Mouse (Mus musculus) liver, adult 10 weeks (tissue): Measurements from ENCODE around the gene Zdhhc24. TPM values are rescaled to one million over a fixed set of nuclear protein-coding genes. Genes with fewer than 3 reads are reported as not detected.

Experiments used
- polyA plus RNA-seq: library from polyadenylated mRNA; stranded (reverse); fragments of 350-450 nt; fragmentation: Illumina TruSeq; extraction: RNeasy Lipid Tissue Mini Kit (QIAGEN cat#74804); gene quantifications from one replicate; pipeline ENCODE4 v1.2.3, GENCODE M21; 2014; ENCODE audit warnings: low read depth, low replicate concordance

The Zdhhc24 gene
- polyA plus RNA-seq, result 3.2 TPM

DNA sequence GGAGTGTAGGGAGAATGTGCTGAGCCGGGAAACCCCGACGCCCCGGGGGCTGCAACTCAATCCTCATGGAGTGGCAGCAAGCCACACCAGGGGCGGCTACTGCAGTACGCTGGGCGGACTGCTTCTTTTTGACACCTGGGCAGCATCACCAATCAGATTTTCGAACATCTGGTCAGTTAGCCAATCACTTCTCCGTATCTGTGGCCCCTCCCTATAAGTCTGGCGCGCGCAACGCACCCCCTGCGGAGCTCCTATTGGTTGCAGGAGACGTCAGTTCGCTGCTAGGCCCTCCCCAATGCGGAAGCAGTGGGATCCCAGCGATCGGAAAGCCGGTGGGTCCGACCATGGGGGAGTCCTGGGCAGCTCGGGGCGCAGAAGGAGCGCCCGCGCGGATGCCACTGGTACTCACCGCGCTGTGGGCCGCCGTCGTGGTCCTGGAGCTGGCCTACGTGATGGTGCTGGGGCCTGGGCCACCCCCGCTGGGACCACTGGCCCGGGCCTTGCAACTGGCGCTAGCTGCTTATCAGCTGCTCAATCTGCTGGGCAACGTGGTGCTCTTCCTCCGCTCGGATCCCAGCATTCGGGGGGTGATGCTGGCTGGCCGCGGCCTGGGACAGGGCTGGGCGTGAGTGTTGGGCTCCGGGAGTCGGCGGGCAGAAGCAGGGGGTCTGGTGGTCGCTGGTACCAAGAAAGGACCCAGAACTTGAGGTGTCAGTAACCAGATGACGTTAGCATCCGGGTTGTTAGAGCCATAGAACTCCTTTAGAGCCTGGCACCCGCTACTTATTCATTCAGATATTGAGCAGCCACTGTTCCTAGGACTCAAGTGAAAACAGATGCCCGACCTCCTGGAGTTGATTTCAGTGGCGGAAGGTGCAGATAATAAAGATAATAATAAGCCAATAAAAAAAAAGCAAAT is at the start of gene Zdhhc24:
Gene Zdhhc24, plus strand, starts transcription at position 264 of the 919 bp plus-strand sequence.

DNA sequence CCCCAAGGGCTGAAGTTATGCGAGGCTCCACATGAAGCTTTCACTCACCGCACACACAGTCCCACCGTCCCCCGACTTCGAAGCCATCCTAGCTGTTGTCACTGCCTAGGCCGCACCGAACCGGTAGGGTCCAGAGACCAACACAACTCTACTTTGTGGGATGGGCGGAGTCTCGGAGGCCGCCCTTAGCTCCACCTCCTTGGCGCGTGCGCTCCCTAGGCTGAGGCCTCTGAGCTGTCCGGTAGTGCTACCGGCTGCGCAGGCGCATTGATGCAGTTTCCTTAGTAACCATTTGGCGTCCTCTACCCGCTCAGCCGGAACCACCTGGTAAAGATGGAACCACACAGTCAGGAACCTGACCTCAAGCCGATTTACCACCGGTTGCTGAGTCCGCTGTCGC is 39.3 kb upstream of the Zdhhc24 start, which contains the start of the genes Ccs and Ccdc87:
Gene Ccs, minus strand, starts transcription at position 184 of the 400 bp plus-strand sequence.
Gene Ccdc87, plus strand, starts transcription at position 218 of the 400 bp plus-strand sequence.

DNA sequence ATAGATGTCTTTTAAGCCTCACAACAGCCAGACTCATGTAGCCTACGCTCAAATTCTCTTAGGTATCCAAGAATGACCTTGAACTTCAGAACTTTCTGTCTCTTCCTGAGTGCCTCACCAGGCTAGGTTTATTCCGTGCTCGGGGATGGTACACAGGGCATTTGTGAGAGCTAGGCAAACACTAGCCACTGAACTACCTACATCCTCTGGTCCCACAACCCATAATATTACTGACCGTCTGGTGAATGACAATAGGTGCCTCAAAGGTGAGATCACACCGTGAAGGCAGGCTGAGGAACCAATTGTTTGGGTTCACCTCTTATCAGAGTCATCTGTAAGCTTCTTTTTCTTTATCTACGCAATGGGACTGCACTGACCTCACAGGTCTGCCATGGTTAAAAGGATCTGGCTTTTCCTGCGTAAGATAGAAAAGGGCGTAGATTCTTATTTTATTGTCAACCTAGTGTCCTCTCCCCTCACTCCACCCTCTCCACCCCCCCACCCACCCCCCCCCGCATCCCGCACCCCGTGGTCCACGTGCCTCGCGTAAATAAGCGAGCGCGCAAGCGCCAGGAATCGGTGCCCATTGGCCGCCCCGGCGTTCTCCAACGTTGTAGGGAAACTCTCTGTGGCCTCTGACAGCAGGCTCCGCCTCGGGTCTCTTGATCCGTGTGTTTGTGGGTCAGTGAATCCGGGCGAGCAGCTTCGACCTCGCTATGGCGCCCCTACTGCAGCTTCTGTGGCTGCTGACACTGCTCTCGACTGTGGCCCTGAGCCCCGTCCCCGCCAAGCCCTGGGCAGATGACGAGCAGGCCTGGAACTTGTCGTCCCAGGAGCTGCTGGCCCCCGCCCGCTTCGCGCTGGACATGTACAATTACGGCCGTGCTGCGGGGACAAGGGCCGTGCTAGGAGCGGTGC is 23.7 kb upstream of the Zdhhc24 start, which contains the start of gene Ctsf:
Gene Ctsf, plus strand, starts transcription at position 579 of the 918 bp plus-strand sequence.

DNA sequence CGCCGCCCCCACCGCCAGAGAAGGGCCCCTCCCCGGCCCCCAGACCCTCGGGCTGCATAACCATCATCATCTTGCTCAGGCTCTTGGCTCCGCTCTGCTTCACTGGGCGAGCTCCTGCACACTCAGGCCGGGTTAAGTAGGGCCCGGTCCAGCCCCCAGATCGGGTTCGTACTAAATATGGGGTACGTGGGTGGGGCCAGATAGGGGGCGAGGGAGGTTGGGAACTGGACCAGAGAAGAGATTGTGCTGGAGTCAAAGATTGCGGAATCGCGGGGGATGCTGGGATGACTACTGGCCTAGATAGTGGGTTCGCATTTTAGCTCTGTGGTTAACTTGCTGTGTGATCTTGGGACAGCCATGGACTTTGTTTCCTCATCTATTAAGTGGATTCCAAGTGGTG is 683 bp upstream of the Zdhhc24 start, which contains the start of gene Actn3:
Gene Actn3, minus strand, starts transcription at position 125 of the 400 bp plus-strand sequence.

GRCm38 (mm10) chr19:4905979-4906794 is 27.7 kb downstream of the Zdhhc24 start, which contains the start of gene Bbs1:
Gene Bbs1 (minus strand): TSS chr19:4906628.

DNA sequence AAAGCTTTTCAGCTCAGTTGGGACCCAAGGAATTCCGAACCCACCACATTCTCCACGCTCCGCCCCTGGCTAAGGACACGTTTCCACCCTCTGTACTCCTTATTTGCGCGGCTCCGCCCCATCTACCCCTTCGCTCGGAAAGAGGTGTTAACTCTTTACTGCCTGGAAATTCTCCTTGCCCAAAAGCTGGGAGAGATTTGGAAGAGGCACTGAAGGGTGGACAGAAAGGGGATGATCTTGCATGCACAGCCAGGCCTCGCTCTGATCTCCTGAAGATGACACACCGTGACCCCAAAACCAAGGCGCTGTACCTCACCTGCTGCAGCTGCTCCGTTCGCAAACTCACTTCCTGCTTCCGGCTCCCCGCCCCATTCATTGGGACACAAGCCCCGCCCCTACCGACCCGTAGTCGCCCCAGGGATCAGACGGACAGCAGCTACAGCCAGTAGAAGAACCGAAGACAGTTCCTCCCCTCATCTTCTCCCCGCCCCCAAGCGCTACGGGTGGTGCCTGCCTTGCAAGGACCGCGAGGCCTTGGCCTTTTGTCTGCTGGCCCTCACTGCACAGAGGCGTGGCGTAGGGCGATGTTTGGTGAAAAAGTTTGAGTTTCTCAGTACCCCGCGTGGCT is 49.5 kb downstream of the Zdhhc24 start, which contains the start of gene Dpp3:
Gene Dpp3, minus strand, starts transcription at position 384 of the 628 bp plus-strand sequence.

Other genes with a start within 250 kb of the Zdhhc24 start
- 0.19 TPM for gene Gm960, start 180.0 kb upstream of the Zdhhc24 start, polyA plus RNA-seq
- 2.0 TPM for gene Sptbn2, start 167.5 kb upstream of the Zdhhc24 start, polyA plus RNA-seq
- gene Rbm4b, start 122.2 kb upstream of the Zdhhc24 start, polyA plus RNA-seq, result 11.6 TPM
- gene Rbm4, start 84.8 kb upstream of the Zdhhc24 start, polyA plus RNA-seq, result 5.6 TPM
- 14.7 TPM for gene Gm21992, start 67.1 kb upstream of the Zdhhc24 start, polyA plus RNA-seq
- 1.9 TPM for gene Rbm14, start 67.0 kb upstream of the Zdhhc24 start, polyA plus RNA-seq
- 17.2 TPM for gene Ccs, start 39.3 kb upstream of the Zdhhc24 start, polyA plus RNA-seq
- gene Ccdc87, start 39.3 kb upstream of the Zdhhc24 start, polyA plus RNA-seq, result not detected
- gene Ctsf, start 23.5 kb upstream of the Zdhhc24 start, polyA plus RNA-seq, result 13.0 TPM
- gene Actn3, start 759 bp upstream of the Zdhhc24 start, polyA plus RNA-seq, result not detected
- gene Bbs1, start 28.0 kb downstream of the Zdhhc24 start, polyA plus RNA-seq, result 0.45 TPM
- 4.6 TPM for gene Dpp3, start 49.6 kb downstream of the Zdhhc24 start, polyA plus RNA-seq
- 0.42 TPM for gene Peli3, start 64.5 kb downstream of the Zdhhc24 start, polyA plus RNA-seq
- 22.6 TPM for gene Mrpl11, start 83.5 kb downstream of the Zdhhc24 start, polyA plus RNA-seq
- not detected for gene Npas4, start 111.6 kb downstream of the Zdhhc24 start, polyA plus RNA-seq
- gene Slc29a2, start 145.2 kb downstream of the Zdhhc24 start, polyA plus RNA-seq, result not detected
- gene B4gat1, start 160.2 kb downstream of the Zdhhc24 start, polyA plus RNA-seq, result 9.5 TPM
- gene AC124502.3, start 160.2 kb downstream of the Zdhhc24 start, polyA plus RNA-seq, result 0.69 TPM
- 1.6 TPM for gene Brms1, start 162.7 kb downstream of the Zdhhc24 start, polyA plus RNA-seq
- not detected for gene Rin1, start 171.8 kb downstream of the Zdhhc24 start, polyA plus RNA-seq
- not detected for gene Cd248, start 189.4 kb downstream of the Zdhhc24 start, polyA plus RNA-seq
- not detected for gene Tmem151a, start 206.9 kb downstream of the Zdhhc24 start, polyA plus RNA-seq
- gene Yif1a, start 209.9 kb downstream of the Zdhhc24 start, polyA plus RNA-seq, result 27.7 TPM
- not detected for gene Cnih2, start 219.9 kb downstream of the Zdhhc24 start, polyA plus RNA-seq
- 7.5 TPM for gene Rab1b, start 228.4 kb downstream of the Zdhhc24 start, polyA plus RNA-seq
- 0.93 TPM for gene Klc2, start 239.9 kb downstream of the Zdhhc24 start, polyA plus RNA-seq